In the genomic region with DNA sequence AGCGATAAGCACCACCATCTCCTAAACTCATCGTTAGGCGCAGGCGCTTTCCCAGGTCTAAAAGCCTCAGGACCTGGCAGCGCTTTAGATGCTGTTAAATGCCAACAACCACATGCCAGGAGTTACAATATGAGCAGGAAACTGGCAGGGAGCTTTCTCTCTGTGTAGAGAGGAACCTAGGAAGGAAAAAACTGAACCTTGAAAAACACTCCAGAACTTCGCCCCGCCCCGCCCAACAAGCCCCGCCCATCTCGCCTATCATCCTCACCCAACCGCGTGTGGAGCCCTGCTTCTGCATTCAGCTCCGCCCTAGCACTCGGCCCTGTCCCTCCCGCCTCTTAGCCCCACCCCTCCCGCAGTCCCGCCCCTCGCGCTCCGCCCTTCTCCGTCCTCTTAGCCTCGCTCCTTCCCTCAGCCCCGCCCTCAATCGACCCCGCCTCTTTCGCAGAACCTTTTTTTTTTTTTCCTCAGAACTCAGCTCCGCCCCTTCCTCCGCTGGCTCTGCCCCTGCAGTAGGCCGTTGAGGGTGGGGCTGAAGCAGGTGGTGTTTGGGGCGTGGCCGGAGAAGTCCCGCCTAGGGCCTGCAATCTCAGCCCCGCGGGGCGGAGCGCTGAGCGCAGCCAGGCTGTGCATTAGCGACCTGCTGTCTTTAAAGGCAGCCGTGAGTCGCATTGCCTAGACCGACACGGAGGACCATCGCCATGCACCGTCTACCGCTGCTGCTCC, we compare ENCODE assay signal across 8 mouse cellular contexts. TPM values are rescaled to one million over a fixed set of nuclear protein-coding genes. Genes with fewer than 3 reads are reported as not detected.
DNase-seq lines count a peak whose midpoint lies in the region; ATAC-seq and TF ChIP-seq lines count a peak whose summit lies in the region.

A gene (plus strand): TSS at position 653 of the 726 bp plus-strand sequence.

- H3K9ac ChIP-seq in hindbrain, postnatal 0 days (replicated peaks; ENCODE audit: low read length): peak within 1 kb of the TSS; percentile 69

- TF ChIP-seq CTCF in gastrocnemius, adult 2 months (IDR thresholded peaks at IDR 0.05): no peak
- no peak; the same call in 1 of the 2 replicates for TF ChIP-seq CTCF in hindbrain, postnatal 0 days (IDR thresholded peaks at IDR 0.05; ENCODE audit: low read depth)
- no peak for TF ChIP-seq CTCF in left cerebral cortex, adult 2 months (IDR thresholded peaks at IDR 0.05)

- H3K27me3 ChIP-seq in hindbrain, postnatal 0 days (ENCODE audit: insufficient read depth, low read length): no peaks in the 10 kb centered on the region

- 2% methylated on average over 44 of the region's 45 CpGs for WGBS in hindbrain, postnatal 0 days

- no peaks in the 10 kb centered on the region for H3K9me3 ChIP-seq in hindbrain, postnatal 0 days (ENCODE audit: low read length)

- peak within 1 kb of the TSS; percentile 92 for H3K4me3 ChIP-seq in gastrocnemius, adult 2 months
- peak within 1 kb of the TSS; percentile 59 for H3K4me3 ChIP-seq in hindbrain, postnatal 0 days (ENCODE audit: low read length)
- H3K4me3 ChIP-seq in left cerebral cortex, adult 2 months: peak within 1 kb of the TSS; percentile 96

- H3K36me3 ChIP-seq in hindbrain, postnatal 0 days (ENCODE audit: insufficient read depth, low read length): no peaks in the 10 kb centered on the region

- intact Hi-C loops in gastrocnemius, adult 2 months (cut with DNase I): no loop called here
- intact Hi-C loops in left cerebral cortex, adult 2 months (cut with DNase I): no loop called here

- H3K27ac ChIP-seq in gastrocnemius, adult 2 months: peak within 1 kb of the TSS; percentile 87
- H3K27ac ChIP-seq in hindbrain, postnatal 0 days: peak within 1 kb of the TSS; percentile 87
- peak within 1 kb of the TSS; percentile 90 for H3K27ac ChIP-seq in left cerebral cortex, adult 2 months

- H3K4me2 ChIP-seq in hindbrain, postnatal 0 days (ENCODE audit: low read depth, low read length): peak within 1 kb of the TSS; percentile 74

- ATAC-seq in common myeloid progenitor, adult 5-6 weeks (replicated peaks; ENCODE audit: low read depth, poor library complexity, severe bottlenecking): peak; percentile 91
- peak; percentile 98 for ATAC-seq in hindbrain, postnatal 0 days
- ATAC-seq in megakaryocyte, adult 5-6 weeks (ENCODE audit: poor library complexity, severe bottlenecking): peak; percentile 95

- peaks cover 4% of the 10 kb centered on the region; the same call in 1 of the 2 replicates for H3K4me1 ChIP-seq in hindbrain, postnatal 0 days (ENCODE audit: insufficient read depth, low read length)

- DNase-seq in ZHBTc4 (ENCODE audit: low read depth, low spot score): peak; percentile 99
- DNase-seq in gastrocnemius, adult 2 months: peak; percentile 97
- peak; percentile 96 for DNase-seq in hindbrain, postnatal 0 days (ENCODE audit: low spot score)
- peak; percentile 91 to 93 for DNase-seq in left cerebral cortex, adult 2 months (ENCODE audit: extremely low spot score in 1 of 2, low spot score in 2 of 2)
- peak; percentile 91 to 92 for DNase-seq in right cerebral cortex, adult 2 months (ENCODE audit: low spot score in 2 of 2)
- peak; percentile 96 for DNase-seq in urinary bladder, postnatal 14 days (ENCODE audit: low spot score)

RNA-seq across cellular contexts. Expression of the gene that starts here (rescaled TPM):
- total RNA-seq in common myeloid progenitor, adult 5-6 weeks (2017): 71.7 and 72.2 TPM in 2 replicates
- 1 to 10 TPM; 6.5 to 6.7 TPM for total RNA-seq in gastrocnemius, adult 2 months (2021)
- total RNA-seq in hindbrain, postnatal 0 days (2014; rRNA removed): 45.2 and 48.9 TPM in 2 replicates
- polyA plus RNA-seq in hindbrain, postnatal 0 days (2015; fragmentation: Nextera tagmentation; extraction: Ambion mirVana): 67.8 and 72.1 TPM in 2 replicates
- 10 to 100 TPM; 30.6 to 30.7 TPM for total RNA-seq in left cerebral cortex, adult 2 months (2021)
- 242 and 244 TPM in 2 replicates for total RNA-seq in megakaryocyte, adult 5-6 weeks (2015)
- total RNA-seq in megakaryocyte, adult 5-6 weeks (2017): 179 and 191 TPM in 2 replicates

Comparison
In these comparisons a context has a peak if more than half of its experiments do, and no peak if none do; other contexts are left out.
1. Peak in every context shown above with its lines: DNase-seq, ATAC-seq, H3K4me3 ChIP-seq and H3K27ac ChIP-seq.